Mouse (Mus musculus) kidney, embryonic 14.5 days (tissue): ENCODE measurements at regions not wholly inside any gene's neighbourhood (a gene's known extent, or its start where the extent isn't known, plus 50 kb on each side); places are given as distances from the start of the nearest gene placed in this dataset.

Experiments used
- ATAC-seq: fragments of 200-750 bp; cut with Nextera tagmentation; 2 replicates; pipeline ENCODE4 v1.8.0; 2017; ENCODE audit warnings: moderate number of reproducible peaks, mild to moderate bottlenecking, moderate TSS enrichment, moderate library complexity; ENCODE audit not compliant: low FRiP score, low TSS enrichment
- H3K27ac ChIP-seq: fragments of 300-500 bp; sonication (generic); 2 replicates; pipeline ENCODE4 v1.5.1; 2014; ENCODE audit warnings: low read depth, mild to moderate bottlenecking, low read length, moderate library complexity, mixed read lengths
- H3K27me3 ChIP-seq: fragments of 300-500 bp; sonication (generic); 2 replicates; pipeline ENCODE4 v1.6.1; 2014; ENCODE audit warnings: mild to moderate bottlenecking, low read length; ENCODE audit not compliant: control insufficient read depth, insufficient read depth
- H3K36me3 ChIP-seq: fragments of 300-500 bp; sonication (generic); 2 replicates; pipeline ENCODE4 v1.6.1; 2014; ENCODE audit warnings: low read length, mixed read lengths; ENCODE audit not compliant: control insufficient read depth, insufficient read depth
- H3K4me1 ChIP-seq: fragments of 300-500 bp; sonication (generic); 2 replicates; pipeline ENCODE4 v1.6.1; 2014; ENCODE audit warnings: low read length, mixed read lengths; ENCODE audit not compliant: control insufficient read depth, insufficient read depth
- H3K4me2 ChIP-seq: fragments of 300-500 bp; sonication (generic); replicated peaks from 2 replicates; pipeline ENCODE4 v1.6.1; 2014; ENCODE audit warnings: low read depth, mild to moderate bottlenecking, low read length
- H3K4me3 ChIP-seq: fragments of 300-500 bp; sonication (generic); 2 replicates; pipeline ENCODE4 v1.5.1; 2014; ENCODE audit warnings: mild to moderate bottlenecking, low read length
- H3K9ac ChIP-seq: fragments of 300-500 bp; sonication (generic); 2 replicates; pipeline ENCODE4 v1.6.1; 2014; ENCODE audit warnings: low read depth, mild to moderate bottlenecking, low read length, moderate library complexity
- H3K9me3 ChIP-seq: fragments of 300-500 bp; sonication (generic); 2 replicates; pipeline ENCODE4 v1.6.1; 2016; ENCODE audit warnings: low read length; ENCODE audit not compliant: control insufficient read depth
- WGBS: fragments of 180-500 bp; shearing (Covaris S2); extraction: QIAGEN DNeasy Blood & Tissue Kit; methylation state at CpG from one replicate; pipeline ENCODE4 v1.1.7; 2014; 5-methylcytosine and 5-hydroxymethylcytosine counted together

DNA sequence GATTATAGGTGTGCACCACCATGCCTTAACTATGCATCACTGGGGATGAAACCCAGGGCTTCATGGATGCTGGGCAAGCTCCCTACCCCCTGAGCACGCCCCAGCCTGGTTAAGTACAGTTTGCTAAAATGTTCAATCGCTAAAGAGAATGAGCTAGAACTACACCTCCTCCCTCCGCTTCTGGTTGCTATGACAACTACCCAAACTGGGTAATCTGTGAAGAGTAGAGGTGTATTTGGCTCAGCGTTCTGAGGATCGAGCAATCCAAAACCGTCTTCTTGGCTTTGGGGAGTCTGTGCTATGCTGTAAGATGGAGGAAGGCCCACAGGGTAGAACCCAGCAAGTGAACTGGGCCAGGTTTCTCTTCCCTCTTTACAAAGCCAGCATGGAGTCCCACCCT is 78.8 kb downstream of the Skor1 start:
- no peak for ATAC-seq
- no peaks in the 10 kb centered on the region for H3K36me3 ChIP-seq
- 85% methylated on average over 6 of the region's 6 CpGs for WGBS
- peaks cover 8% of the 10 kb centered on the region for H3K4me1 ChIP-seq
- no peak overlapping the region for H3K4me3 ChIP-seq
- no peak overlapping the region for H3K27ac ChIP-seq
- H3K4me2 ChIP-seq, result no peak overlapping the region
- no peaks in the 10 kb centered on the region for H3K9me3 ChIP-seq
- H3K9ac ChIP-seq, result no peak overlapping the region
- H3K27me3 ChIP-seq, result no peaks in the 10 kb centered on the region

DNA sequence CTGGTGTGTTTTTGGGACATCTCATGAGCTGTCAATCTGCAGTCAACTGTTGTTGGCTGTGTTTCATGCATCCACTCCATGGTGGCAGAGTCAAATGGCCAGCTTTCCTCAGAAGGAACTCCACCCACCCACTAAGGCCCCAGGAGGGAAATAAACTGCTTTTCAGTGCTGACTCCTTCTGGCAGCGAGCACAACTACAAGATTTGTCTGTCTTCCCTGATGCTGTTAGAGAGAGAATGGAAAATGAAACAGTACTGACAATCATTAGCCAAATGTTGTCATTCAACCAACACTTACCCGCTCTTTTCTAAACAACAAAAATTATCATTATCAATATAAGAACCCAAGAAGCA is 79.3 kb upstream of the Pias1 start:
- no peak for ATAC-seq
- Histone ChIP-seq H3K27ac (no peak overlapping the region), H3K4me3 (no peak overlapping the region), H3K9ac (no peak overlapping the region), H3K9me3 (no peaks in the 10 kb centered on the region; the same call in 1 of the 2 replicates), H3K36me3 (no peaks in the 10 kb centered on the region), H3K4me1 (no peaks in the 10 kb centered on the region), H3K4me2 (no peak overlapping the region), H3K27me3 (no peaks in the 10 kb centered on the region)
- 68% methylated on average over 2 of the region's 2 CpGs for WGBS

DNA sequence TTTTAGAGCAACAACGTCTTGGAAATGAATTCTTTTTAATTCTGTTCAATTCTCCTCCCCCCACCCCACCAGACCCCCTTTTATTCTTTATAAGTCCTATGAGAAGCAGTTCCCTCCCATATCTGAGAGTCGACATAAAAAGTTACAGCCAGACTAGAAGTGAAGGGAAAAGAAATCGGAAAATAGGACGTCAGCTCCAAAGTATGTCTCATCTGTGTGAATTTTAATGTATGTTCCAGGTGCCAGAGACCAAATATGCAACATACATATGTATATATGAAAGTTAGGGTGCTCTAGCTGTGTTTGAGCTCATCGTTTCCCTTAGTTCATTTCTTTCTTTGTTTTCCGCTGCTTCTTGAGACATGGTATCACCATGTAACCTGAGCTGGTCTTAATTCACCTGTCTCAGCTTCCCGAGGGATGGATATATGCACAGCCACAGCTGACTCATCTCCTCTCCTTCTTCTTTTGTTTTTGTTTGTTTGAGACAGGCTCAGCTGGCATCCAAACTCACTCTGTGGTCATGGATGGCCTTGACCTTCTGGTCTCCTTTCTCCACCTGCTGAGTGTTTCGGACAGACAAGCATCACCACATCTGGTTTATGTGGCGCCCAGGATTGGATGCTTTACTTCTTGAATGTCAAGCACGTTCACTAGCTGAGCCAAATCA is 78.8 kb upstream of the Pias1 start:
- H3K27me3 ChIP-seq, result no peaks in the 10 kb centered on the region
- H3K27ac ChIP-seq, result no peak overlapping the region

GRCm38 (mm10) chr9:63063525-63063924 is 75.8 kb upstream of the Pias1 start:
- WGBS, result 93% methylated on average over 2 of the region's 2 CpGs
- Histone ChIP-seq H3K27ac (no peak overlapping the region), H3K9ac (no peak overlapping the region), H3K9me3 (no peaks in the 10 kb centered on the region; the same call in 1 of the 2 replicates), H3K4me1 (peaks cover 10% of the 10 kb centered on the region; the same call in 1 of the 2 replicates), H3K4me2 (no peak overlapping the region), H3K36me3 (no peaks in the 10 kb centered on the region), H3K4me3 (no peak overlapping the region), H3K27me3 (no peaks in the 10 kb centered on the region)
- no peak for ATAC-seq

More for the DNA sequence above, 78.8 kb upstream of the Pias1 start:
- WGBS, result 61% methylated on average over 10 of the region's 10 CpGs
- no peak overlapping the region for H3K4me2 ChIP-seq
- no peaks in the 10 kb centered on the region for H3K4me1 ChIP-seq
- ATAC-seq, result no peak
- H3K36me3 ChIP-seq, result no peaks in the 10 kb centered on the region
- no peak overlapping the region for H3K4me3 ChIP-seq
- no peaks in the 10 kb centered on the region; the same call in 1 of the 2 replicates for H3K9me3 ChIP-seq
- no peak overlapping the region for H3K9ac ChIP-seq

GRCm38 (mm10) chr9:63060740-63061139 is 73.0 kb upstream of the Pias1 start:
- Histone ChIP-seq H3K4me3 (no peak overlapping the region), H3K27ac (no peak overlapping the region), H3K9ac (no peak overlapping the region), H3K9me3 (no peaks in the 10 kb centered on the region; the same call in 1 of the 2 replicates), H3K4me2 (no peak overlapping the region), H3K27me3 (no peaks in the 10 kb centered on the region), H3K36me3 (no peaks in the 10 kb centered on the region), H3K4me1 (peaks cover 12% of the 10 kb centered on the region; the same call in 1 of the 2 replicates)
- no peak for ATAC-seq
- 90% methylated on average over 5 of the region's 5 CpGs for WGBS

DNA sequence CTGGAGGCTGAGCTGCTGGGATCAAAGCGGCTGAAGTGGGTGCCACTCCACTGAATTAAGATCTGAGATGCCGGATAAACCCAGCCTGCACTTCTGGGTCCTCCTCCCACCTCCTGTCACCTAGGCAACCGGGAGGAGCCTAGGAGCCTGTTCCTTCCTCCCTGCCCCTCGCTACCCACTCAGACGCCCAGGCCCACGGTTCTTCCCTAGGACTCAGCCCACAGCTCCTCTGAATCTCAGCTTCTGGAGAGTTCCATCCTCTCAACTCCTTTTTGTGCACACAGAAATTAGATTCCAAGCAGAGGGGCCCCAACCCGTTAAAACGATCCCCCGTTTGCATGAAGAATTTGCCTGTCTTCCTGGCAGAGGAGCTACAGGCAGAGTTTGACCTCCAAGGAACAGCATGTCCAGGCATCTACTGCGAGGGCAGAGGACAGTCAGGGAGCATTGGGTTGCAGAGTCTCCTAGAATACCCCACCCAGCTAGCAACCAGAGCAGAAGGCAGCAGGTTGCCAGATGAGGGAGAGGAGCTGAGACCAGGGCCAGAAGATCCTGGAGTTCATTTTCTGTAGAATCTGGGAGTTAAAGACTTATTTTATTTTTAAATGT is 71.6 kb upstream of the Pias1 start:
- peak overlapping the region; percentile 1; the same call in 1 of the 2 replicates for H3K27ac ChIP-seq
- no peaks in the 10 kb centered on the region; the same call in 1 of the 2 replicates for H3K9me3 ChIP-seq
- no peaks in the 10 kb centered on the region for H3K27me3 ChIP-seq
- peak overlapping the region; percentile 40 for H3K4me2 ChIP-seq
- peak; percentile 95 for ATAC-seq
- no peaks in the 10 kb centered on the region for H3K36me3 ChIP-seq
- H3K4me3 ChIP-seq, result peak overlapping the region; percentile 19
- under 1% methylated on average over 10 of the region's 10 CpGs for WGBS
- no peak overlapping the region for H3K9ac ChIP-seq
- H3K4me1 ChIP-seq, result peaks cover 12% of the 10 kb centered on the region; the same call in 1 of the 2 replicates

- peak overlapping the region; percentile 40 for H3K4me2 ChIP-seq
- no peaks in the 10 kb centered on the region for H3K36me3 ChIP-seq
- peak overlapping the region; percentile 37 for H3K9ac ChIP-seq
- 38% methylated on average over 16 of the region's 16 CpGs for WGBS
- no peaks in the 10 kb centered on the region; the same call in 1 of the 2 replicates for H3K9me3 ChIP-seq
- H3K4me1 ChIP-seq, result peaks cover 12% of the 10 kb centered on the region; the same call in 1 of the 2 replicates
- H3K27me3 ChIP-seq, result no peaks in the 10 kb centered on the region
- ATAC-seq, result no peak
- H3K27ac ChIP-seq, result peak overlapping the region; percentile 17; the same call in 1 of the 2 replicates
- H3K4me3 ChIP-seq, result peak overlapping the region; percentile 19
These were observed 70.9 kb upstream of the Pias1 start for GRCm38 (mm10) chr9:63058506-63059233.

GRCm38 (mm10) chr9:63056695-63057349 is 69.1 kb upstream of the Pias1 start:
- no peak overlapping the region for H3K4me2 ChIP-seq
- H3K9me3 ChIP-seq, result no peaks in the 10 kb centered on the region
- no peaks in the 10 kb centered on the region for H3K36me3 ChIP-seq
- 85% methylated on average over 9 of the region's 9 CpGs for WGBS
- H3K4me3 ChIP-seq, result no peak overlapping the region
- no peak overlapping the region for H3K9ac ChIP-seq
- no peaks in the 10 kb centered on the region for H3K27me3 ChIP-seq
- H3K4me1 ChIP-seq, result peaks cover 12% of the 10 kb centered on the region; the same call in 1 of the 2 replicates
- no peak overlapping the region for H3K27ac ChIP-seq
- ATAC-seq, result no peak
